Mouse (Mus musculus): ENCODE data around the gene Carmil3.
A peak's percentile ranks its signal among the peaks of the same experiment; 100 is the strongest.

Carmil3 gene

GRCm38 (mm10) chr14:55495509-55496240, 5.2 kb downstream of the Carmil3 start:
- DNase-seq = no peak

- DNase-seq = no peak
These were observed 6.5 kb downstream of the Carmil3 start for GRCm38 (mm10) chr14:55496761-55497448.

- DNase-seq = peak; percentile 82
These were observed 7.0 kb downstream of the Carmil3 start for GRCm38 (mm10) chr14:55497449-55497821.

GRCm38 (mm10) chr14:55505612-55506011, 15.2 kb downstream of the Carmil3 start:
- no peak for DNase-seq

- no peak for DNase-seq
These were observed 17.4 kb downstream of the Carmil3 start for GRCm38 (mm10) chr14:55507801-55508200.

- no peak for DNase-seq
These were observed 19.1 kb downstream of the Carmil3 start for GRCm38 (mm10) chr14:55509540-55509939.

GRCm38 (mm10) chr14:55510125-55510731, 19.8 kb downstream of the Carmil3 start, which contains the start of gene Cpne6:
Gene Cpne6 (plus strand): TSS chr14:55510445.
- no peak for DNase-seq

GRCm38 (mm10) chr14:55511037-55511436, 20.6 kb downstream of the Carmil3 start:
- no peak for DNase-seq

- DNase-seq = no peak
These were observed 23.5 kb downstream of the Carmil3 start for GRCm38 (mm10) chr14:55513927-55514326.

- DNase-seq = no peak
These were observed 25.4 kb downstream of the Carmil3 start for GRCm38 (mm10) chr14:55515846-55516245.

GRCm38 (mm10) chr14:55518897-55519296, 28.4 kb downstream of the Carmil3 start:
- DNase-seq = no peak

GRCm38 (mm10) chr14:55519604-55520003, 29.2 kb downstream of the Carmil3 start:
- DNase-seq = no peak

GRCm38 (mm10) chr14:55520451-55521361, 30.3 kb downstream of the Carmil3 start:
- no peak for DNase-seq

- no peak for DNase-seq
These were observed 33.6 kb downstream of the Carmil3 start for GRCm38 (mm10) chr14:55524062-55524461.

- DNase-seq = no peak
These were observed 34.3 kb downstream of the Carmil3 start, which contains the start of gene Nrl for GRCm38 (mm10) chr14:55524785-55525184. Gene Nrl (minus strand): TSS chr14:55524981.

- no peak for DNase-seq
These were observed 36.2 kb downstream of the Carmil3 start for GRCm38 (mm10) chr14:55526674-55527073.

GRCm38 (mm10) chr14:55527940-55528339, 37.5 kb downstream of the Carmil3 start:
- DNase-seq = peak; percentile 68

- DNase-seq = peak; percentile 53
These were observed 45.8 kb downstream of the Carmil3 start for GRCm38 (mm10) chr14:55536116-55536745.

- peak; percentile 92 for DNase-seq
These were observed 49.8 kb downstream of the Carmil3 start, which contains the start of gene Pck2 for GRCm38 (mm10) chr14:55540067-55540786. Gene Pck2 (plus strand): TSS chr14:55540266.

- DNase-seq = peak; percentile 71
These were observed 50.4 kb downstream of the Carmil3 start for GRCm38 (mm10) chr14:55540787-55541321.

- DNase-seq = no peak
These were observed 51.8 kb downstream of the Carmil3 start for GRCm38 (mm10) chr14:55542268-55542667.

All from kidney, adult 9 months (tissue).